Mouse (Mus musculus) erythroblast, embryonic 14.5 days (primary cell): ENCODE results near the gene Grip2.

Source experiments
- GATA1 ChIP-seq: IDR thresholded peaks from 2 replicates; pipeline ENCODE4 v1.6.1; 2012; ENCODE audit warnings: low read length, inconsistent platforms, mixed read lengths
- TAL1 ChIP-seq: IDR thresholded peaks from 3 replicates; pipeline ENCODE4 v1.6.1; 2012; ENCODE audit warnings: low read length, inconsistent platforms, mixed read lengths

DNA sequence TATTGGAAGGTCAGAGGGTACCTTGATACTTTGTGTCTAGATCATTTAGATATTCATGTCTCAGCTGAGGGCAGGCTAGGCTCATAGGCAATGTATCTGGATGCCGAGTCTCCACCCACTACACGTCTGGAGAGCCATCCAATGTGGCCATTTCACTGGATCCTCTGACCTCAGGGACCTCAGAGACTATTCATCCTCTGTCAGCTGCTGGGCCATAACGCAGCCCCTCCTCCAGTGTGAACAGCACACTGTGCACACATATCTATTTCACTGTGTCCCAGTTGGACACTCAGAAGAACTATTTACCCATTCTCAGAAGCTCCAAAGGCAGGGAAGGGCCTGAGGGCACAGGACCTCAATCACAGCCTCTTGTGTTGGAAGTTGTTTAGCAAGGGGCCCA, 84.6 kb downstream of the Grip2 start:
- no peak for TF ChIP-seq TAL1
- TF ChIP-seq GATA1, result no peak
